In the genomic region with DNA sequence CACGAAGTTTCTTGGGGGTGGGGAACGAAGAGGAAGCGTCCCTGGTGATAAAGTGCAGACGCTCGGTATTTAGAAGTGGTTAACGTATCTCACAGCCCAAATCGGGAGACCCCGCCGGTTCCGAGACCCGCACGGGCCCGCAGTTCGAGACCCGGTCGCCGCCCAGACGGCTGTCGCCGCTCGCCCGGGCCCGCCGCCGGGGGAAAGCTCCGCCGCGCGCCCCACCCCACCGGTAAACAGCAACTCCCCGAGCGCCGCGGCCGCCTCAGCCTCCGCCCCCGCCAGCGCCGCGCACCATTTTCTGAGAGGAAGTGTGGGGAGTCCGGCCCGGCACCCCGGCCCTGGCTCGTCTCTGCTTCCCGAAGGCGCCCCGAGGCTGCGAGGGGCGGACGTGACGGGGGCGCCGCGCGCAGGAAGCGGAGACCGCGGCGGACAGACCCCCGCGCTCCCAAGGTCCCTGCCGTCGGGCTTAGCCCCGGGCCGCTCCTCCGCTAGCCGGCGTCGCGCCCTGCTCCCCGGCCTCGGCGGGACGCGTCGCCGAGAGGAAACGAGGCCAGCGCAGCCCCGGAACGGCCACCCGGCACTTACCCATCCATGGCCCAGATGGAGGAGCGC, we compare ENCODE assay signal across 1 mouse cellular context.
TF ChIP-seq lines count a peak whose summit lies in the region.

No protein-coding gene starts in this region.

TF ChIP-seq in MEL, 35 proteins besides CTCF, POLR2A, EP300 and RAD21 (continued from another document):
- TF ChIP-seq MYC (IDR thresholded peaks at IDR 0.05; ENCODE audit: low read depth, low read length) = no peak
- 0 out of 2 replicates have a peak, but pooled peaks have one; percentile 30 for TF ChIP-seq NRF1 (IDR thresholded peaks at IDR 0.05; ENCODE audit: insufficient read depth, low read depth, low read length, poor library complexity, severe bottlenecking)
- no peak for TF ChIP-seq ZKSCAN1 (IDR thresholded peaks at IDR 0.05; ENCODE audit: low read depth, low read length)
- 0 out of 2 replicates have a peak, but pooled peaks have one; percentile 5 for TF ChIP-seq ELF1 (IDR thresholded peaks at IDR 0.05; ENCODE audit: low read depth, low read length)
- peak; percentile 90; the same call in 1 of the 2 replicates for TF ChIP-seq UBTF (IDR thresholded peaks at IDR 0.05; ENCODE audit: borderline replicate concordance, insufficient read depth, low read depth, low read length)
- peak; percentile 72; the same call in 1 of the 2 replicates for TF ChIP-seq SIN3A (IDR thresholded peaks at IDR 0.05; ENCODE audit: low read length)
- peak; percentile 10; the same call in 1 of the 2 replicates for TF ChIP-seq CHD2 (IDR thresholded peaks at IDR 0.05; ENCODE audit: low read length)
- no peak for TF ChIP-seq ZNF384 (IDR thresholded peaks at IDR 0.05; ENCODE audit: low read depth, low read length)
- TF ChIP-seq MAZ (IDR thresholded peaks at IDR 0.05; ENCODE audit: low read depth, low read length) = peak; percentile 77; the same call in 1 of the 2 replicates
- no peak for TF ChIP-seq GATA1 (IDR thresholded peaks at IDR 0.05; ENCODE audit: low read depth, low read length)
- no peak; the same call in 1 of the 2 replicates for TF ChIP-seq BHLHE40 (IDR thresholded peaks at IDR 0.05; ENCODE audit: borderline replicate concordance, low read depth, low read length)
- peak; percentile 14; the same call in 1 of the 2 replicates for TF ChIP-seq MXI1 (IDR thresholded peaks at IDR 0.05; ENCODE audit: low read depth, low read length)
- peak; percentile 63 for TF ChIP-seq ETS1 (IDR thresholded peaks at IDR 0.05; ENCODE audit: low read depth, low read length)
- no peak for TF ChIP-seq MYB (IDR thresholded peaks at IDR 0.05; ENCODE audit: low read depth, low read length)
- TF ChIP-seq SMC3 (IDR thresholded peaks at IDR 0.05; ENCODE audit: low read depth, low read length) = no peak
- TF ChIP-seq HCFC1 (IDR thresholded peaks at IDR 0.05; ENCODE audit: low read depth, low read length) = no peak; the same call in 1 of the 2 replicates
- TF ChIP-seq CHD1 (IDR thresholded peaks at IDR 0.05; ENCODE audit: low read depth, low read length) = peak; percentile 85; the same call in 1 of the 2 replicates
- TF ChIP-seq ZC3H11A (IDR thresholded peaks at IDR 0.05; ENCODE audit: low read depth, low read length) = no peak
- peak; percentile 27; the same call in 1 of the 2 replicates for TF ChIP-seq NELFE (IDR thresholded peaks at IDR 0.05; ENCODE audit: low read depth, low read length)
